Mouse (Mus musculus): ENCODE data around the gene Zfp941.

DNA sequence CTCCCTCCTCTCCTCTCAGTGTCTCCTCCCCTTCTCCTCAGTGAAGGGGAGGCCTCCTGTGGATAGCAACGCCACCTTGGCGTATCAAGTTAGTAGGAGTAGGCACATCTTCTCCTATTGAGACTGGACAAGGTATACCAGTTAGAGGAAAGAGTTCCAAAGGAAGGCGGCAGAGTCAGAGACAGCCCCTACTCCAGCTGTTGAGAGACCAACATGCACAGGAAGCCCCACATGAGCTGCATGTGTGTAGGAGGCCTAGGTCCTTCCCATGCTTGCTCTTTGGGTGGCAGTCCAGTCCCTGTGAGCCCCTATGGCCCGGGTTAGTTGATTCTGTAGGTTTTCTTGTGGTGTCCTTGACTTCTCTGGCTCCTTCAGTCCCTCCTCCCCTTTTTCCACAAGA, 11.4 kb upstream of the Zfp941 start:
- TF ChIP-seq CTCF (IDR thresholded peaks at IDR 0.05; ENCODE audit: low read depth) (no peak), EP300 (IDR thresholded peaks at IDR 0.05; ENCODE audit: low read depth) (no peak)

Measured in liver, postnatal 0 days (tissue).